Mouse (Mus musculus) c-Kit-positive CD71-positive TER-119-negative erythroid progenitor cells, embryonic 14.5 days (primary cell): ENCODE data around the gene Foxf2.

ENCODE experiments used
- DNase-seq: peaks from one replicate; pipeline ENCODE4 v3.0.0-alpha.2; 2013; ENCODE audit warnings: low read depth

Foxf2 gene

DNA sequence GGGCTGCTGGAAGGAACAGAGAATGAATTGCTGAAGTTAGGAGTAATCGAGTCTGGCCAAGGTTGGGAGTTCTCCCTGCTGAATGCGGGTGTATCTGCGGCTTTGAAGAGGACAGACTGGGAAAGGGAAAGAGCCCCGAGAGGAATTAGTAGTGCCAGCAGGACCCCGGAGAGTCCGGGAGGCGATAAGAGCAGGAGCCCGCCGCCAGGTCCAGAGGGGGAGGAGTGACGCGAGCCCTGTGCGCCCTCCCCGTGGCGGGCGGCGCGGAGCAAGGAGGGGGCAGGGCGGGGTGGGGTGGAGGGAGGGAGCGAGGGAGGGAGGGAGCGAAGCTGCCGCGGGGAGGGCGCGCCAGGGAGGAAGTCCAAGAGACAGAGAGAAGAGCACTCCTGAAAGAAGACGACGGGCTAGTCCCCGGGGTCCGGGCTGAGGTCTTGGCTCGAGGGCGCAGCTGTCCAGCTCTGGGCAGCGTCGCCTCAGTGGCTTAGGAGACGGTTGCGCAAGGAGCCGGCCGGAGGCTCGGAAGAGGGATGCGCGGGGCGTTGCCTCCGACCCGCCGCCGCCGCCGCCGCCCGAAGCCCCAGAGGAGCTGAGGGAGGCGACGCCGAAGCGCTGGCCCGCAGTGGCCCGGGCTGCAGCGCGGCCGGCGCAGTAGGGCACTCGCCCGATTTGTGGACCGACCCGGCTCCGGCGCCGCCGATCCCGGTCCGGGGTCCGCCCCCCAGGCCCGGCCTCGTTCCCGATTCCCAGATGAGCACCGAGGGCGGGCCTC is at the start of gene Foxf2:
Gene Foxf2, plus strand, starts transcription at position 484 of the 769 bp plus-strand sequence.
- DNase-seq, result no peak

DNA sequence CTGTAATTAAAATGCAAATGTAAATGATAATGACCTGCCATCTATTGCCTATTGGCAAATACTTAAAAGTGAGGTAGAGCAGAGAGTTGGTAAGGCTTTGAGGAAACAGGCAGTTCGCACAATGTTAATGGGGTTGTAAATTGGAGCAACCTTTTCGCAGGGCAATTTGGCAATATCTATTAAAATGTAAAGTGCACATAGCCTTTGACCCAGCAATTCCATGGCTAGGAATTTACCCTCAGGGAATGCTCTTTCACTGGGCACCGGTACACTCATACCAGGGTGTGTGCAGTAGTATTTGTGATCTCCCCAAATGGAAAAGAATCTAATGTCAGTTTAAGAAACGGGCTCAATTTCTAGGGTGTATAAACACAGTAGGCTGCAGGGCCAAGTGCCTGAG is 48.9 kb upstream of the Foxf2 start:
- no peak for DNase-seq

DNA sequence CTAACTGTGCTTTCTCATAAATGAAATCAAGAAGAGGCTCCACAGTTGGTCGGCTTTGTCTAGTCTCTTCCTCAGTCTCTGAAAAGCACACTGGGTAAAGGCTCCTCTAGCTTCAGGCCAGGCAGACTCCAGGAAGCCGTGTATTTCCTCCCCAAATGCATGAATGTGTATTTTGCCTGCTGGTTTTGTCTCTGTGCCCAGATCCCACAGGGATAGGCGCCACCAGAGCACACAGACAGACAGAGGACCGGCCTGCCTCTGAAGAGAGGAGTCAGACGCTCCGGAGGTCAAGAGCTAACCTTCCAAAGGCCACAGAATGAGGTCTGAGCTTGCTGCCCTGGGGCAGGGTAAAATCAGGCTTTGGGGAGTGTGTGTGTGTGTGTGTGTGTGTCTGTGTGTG is 48.0 kb upstream of the Foxf2 start:
- DNase-seq, result no peak

DNA sequence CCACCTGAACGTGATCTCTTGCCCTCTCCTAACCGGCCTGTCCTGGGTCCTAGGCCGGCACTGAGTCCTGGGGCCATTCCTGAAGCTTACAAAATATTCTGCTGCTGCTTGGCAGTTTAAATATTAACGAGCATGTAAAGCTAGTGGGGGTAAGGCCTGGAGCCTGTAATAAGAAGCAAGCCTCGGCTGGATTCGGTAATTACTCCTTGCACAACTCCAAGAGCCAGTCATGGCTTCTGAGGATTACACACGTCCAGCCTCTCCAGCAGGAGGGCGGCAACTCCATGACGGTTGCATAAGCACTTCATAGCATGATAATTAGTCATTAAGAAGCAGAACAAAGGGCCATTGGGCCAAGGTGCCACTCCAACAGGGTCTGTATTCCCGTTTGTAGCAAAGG is 47.2 kb upstream of the Foxf2 start:
- no peak for DNase-seq

DNA sequence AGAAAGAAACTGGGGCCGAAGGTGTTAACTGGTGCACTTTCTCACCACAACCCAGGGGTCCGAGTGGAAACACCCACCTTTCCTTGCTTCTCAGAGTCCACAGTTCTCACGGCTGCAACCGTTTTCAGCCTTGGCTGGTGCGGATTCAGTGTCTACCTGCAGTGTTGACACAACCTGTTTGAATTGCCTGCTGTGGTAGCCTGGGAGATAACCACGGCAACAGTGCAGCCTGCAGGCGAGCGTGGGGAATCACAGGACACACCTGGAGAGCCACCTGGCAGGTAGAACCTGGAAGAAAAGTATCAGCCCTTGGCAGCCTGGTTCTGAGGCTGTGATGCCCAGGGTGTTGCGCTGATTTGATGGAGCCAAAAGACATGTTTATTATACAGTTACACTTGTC is 45.8 kb upstream of the Foxf2 start:
- DNase-seq, result no peak

DNA sequence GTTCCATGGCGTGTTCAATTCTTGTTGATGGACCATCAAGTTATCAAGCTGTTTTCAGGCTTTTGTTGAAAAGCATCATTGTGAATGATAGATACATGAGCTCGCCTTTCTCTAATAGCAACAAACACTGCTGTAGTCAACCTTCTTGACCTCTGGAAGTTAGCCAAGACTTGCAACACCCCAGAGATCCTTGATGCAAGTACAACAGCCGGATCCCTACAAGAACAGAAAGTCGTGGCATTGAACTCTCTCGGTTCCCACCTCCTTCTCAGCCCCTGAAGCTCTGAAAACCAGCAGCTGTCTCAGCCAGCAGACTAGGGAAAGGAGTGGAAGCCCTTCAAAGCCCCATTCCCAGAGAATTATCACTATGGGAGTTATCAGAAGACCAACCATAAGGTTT is 38.3 kb upstream of the Foxf2 start:
- DNase-seq, result no peak

DNA sequence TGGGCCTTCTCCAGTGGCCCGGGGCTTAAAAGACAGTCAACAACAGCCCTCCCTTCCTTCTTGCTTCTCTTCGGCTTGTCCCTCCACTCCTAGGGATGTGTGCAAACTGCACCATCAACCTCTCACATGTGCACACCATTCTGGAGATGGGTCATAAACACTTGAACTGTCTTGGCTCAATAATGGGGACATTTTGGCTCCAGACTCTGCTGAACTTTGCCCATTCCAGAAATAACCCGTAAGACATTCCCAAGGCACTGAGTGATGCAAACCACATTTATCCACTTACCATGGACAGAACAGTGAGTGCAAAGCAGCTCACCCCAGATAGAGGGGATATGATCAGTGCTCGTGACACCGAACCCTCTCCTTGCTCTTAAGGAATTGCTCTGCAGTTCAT is 26.0 kb upstream of the Foxf2 start:
- no peak for DNase-seq

DNA sequence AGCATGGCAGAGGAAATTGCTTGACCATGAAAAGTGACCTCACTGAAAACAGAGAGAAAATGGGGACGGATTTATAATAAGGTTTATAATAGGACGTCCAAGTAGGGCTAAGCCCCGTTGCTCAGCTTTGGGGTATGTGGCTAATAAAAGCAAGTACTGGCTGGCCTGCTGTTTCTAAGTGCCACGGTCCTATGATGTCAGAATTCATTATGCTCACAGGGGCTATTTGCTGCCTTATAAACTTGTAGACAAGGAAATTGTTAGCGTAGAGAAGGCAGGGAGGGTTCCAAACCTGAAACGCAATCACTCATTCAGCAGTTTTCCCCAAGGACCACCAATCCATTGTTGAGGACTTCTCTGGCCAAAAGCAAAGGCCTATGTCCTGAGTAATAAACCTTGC is 21.7 kb upstream of the Foxf2 start:
- no peak for DNase-seq

DNA sequence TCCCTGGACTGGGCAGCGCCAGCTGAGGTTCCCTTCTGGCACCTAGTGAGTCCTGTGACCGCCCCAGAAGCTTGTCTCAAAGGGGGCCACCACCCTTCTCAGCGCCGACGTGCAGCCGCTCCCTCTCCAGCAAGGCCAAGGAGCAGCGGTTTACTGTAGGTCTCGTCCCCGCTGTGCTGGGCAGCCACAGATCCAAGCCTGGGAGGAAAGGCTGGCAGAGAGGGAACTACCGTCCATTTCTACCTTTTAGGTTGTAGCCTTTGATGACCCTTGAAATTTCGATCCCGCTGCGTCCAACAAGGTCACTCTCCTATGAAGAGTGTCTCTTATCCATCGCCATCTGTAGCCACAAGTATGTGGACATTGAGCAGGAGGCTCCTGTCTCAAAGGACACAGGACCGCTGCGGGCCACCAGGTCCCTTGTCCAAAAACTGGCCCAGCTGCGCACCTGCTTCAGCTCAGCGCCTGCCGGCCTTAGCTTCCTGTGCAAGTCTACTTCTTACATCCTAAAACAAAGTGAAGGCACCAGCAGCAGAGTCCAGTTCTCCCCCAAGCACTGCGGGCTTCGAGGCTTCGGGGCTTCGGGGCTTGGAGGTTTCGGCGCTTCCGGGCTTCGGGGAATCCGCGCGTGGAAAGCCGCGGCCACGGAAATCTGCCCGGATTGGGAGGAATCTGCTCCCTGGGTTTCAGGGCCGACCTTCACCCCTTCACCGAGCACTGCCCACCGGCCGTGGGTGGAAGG is 10.7 kb upstream of the Foxf2 start:
- DNase-seq, result no peak

DNA sequence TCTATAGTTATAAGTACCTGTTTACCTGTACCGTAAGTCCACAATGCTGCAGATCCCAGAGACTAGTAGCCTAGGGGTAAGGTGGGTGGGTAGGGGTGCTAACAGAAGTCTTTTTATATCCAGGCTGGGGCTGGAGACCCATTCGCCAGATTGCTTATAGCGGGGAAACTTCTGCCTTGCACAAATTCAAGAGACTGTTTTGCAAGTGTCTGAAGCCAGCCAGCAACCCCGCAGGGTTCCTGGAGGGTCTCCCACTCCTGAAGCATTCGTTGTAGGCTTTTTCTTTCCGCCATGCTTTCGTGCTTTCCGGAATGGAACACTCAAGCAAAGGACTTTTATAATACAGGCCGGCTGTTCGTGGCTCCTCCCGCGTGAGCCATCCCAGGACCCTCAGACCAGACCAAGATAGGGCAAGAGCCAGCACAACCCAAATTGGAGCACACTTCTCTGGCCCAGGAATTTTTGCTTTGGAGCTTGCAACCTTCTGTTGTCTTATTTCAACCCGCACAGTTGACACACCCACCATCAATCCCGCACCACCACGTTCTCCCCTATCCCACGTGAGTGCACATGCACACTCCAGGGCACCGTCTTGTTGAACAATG is 10.0 kb upstream of the Foxf2 start:
- no peak for DNase-seq

DNA sequence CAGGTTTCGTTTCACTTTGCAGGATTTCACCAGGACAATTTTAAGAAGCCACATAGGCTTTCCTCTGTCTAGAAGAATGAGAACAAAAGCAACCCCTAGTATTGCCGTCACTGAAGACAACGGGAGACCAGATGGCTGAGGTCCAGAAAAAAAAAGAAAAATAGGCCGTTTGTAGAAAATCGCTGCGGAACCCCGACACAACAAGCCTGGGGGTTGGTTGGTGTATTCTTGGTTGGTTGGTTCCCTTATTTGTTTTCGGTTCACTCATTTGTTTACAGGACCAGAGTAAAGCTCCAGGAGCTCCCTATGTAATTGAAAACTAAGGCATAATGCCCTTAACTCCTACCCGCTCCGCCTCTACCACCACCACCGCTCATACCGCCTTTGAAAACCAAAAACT is 7.6 kb upstream of the Foxf2 start:
- DNase-seq, result no peak

DNA sequence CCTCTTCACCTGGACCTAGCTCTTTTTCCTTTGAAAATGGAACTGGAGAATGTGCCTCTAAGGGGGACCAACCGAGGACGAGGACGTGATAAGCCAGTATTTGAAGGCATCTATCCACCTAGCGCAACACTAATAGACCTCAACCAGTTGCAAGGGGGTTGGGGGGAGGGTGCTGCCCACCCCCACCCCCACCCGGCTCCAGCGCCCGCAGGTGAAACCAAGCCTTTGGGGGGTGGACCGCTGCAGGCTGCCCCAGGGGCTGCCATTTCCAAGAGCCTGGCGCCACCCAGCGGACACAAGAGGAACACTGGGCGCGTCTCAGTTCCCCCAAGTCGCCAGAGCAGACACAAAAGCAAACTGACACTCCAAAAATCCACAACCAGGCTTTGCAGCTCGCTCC is 7.2 kb upstream of the Foxf2 start:
- DNase-seq, result no peak

DNA sequence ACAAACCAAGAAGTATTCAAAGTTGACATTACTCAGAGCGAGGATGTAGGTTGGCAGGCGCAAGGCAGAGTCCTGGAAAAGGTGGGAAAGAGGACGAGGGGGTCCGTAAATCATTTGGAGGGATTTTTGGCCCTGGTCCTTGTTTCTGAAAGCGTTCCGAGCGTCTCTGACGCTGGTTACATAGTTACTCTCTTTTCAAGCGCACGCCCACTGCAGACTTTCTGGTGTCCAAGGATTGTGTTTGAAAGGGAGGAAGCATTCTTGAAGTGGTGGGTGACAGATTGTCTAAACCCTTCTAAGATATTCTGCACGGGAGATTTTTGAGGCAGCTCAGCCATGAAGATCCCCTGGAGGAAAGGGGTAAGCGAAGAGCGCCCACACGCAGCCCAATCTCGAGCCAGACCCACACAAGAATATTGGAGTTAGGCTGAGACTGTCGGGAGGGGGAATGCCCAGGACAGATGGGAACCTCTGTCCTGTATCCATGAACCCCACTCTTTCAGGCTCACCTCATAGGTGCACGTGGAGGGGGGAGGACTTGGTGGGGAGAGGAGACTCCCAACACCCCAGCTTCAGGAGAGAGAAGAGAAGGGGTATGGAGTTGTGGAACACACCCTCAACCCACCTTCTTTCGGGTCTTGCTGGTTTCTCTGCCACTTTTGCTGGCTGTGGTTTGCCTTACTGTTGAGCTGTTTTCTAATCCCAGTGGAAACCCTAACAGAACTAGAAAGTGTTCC is 6.5 kb upstream of the Foxf2 start:
- DNase-seq, result no peak

DNA sequence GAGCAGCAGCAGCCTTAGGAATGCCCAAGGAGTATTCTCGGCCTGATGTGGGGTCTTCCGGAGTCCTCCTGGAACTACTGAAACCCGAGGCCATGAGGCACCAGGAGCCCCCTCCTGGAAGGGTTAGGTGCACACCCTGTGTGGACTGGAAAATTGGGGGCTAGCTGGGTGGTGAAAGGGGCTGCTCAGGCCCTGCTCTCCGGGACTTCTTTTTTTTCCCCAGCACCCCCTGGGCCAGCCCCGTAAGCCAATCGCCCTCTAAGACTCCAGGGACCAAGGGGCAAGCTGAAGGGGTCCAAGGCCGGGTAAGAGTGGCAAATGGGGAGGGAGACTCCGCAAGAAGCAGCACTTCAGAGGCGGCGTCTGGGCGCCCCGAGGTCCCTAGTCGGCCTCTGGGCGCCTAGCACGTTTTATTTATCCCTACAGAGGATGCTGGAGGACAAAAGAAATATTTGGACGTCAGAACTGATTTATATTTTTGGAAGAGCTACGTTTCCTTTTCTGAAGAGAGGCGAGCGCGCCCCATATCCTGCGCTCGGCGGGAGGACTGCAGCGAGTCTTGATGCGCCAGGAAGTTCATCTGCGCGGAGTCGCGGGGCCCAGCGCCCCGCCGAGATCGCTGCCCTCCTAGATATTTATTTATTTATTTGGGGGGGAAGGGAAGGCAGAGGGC is 5.7 kb upstream of the Foxf2 start:
- no peak for DNase-seq

DNA sequence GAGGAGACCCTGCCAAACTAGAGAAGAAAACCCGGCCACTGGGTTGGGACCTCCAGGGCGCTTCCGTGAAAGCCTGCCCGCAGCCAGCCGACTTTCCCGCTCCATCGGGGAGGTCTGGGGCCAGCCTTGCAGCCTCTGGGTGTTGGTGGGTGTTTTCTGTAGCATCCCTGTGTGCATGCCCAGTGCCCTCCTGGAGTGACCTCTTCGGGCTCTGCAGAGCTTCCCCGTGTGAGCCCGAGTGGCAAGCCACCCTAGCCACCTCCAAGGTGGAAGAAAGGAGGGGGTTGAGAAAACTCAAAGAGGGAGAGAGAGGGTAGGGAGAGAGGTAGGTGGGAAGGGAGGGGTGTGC is 5.1 kb upstream of the Foxf2 start:
- no peak for DNase-seq

DNA sequence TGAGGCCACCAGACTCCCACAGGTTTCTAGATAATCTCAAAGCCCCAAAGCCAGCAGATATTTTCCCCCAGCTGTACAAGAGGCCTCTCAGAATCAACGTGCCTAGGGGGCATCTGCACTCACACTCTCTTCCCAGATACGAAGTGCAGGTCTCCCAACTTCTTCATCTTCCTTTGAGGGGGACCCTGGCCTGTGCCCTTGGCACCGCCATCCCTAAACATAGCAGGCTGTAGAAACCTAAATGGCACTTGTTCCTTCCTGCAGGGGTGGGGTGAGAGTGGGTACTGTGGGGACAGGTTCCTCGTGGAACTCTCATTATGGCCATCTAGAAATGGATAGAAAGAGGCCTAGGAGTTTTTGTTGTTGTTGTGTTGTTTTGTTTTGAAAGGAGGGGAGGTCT is 4.7 kb upstream of the Foxf2 start:
- no peak for DNase-seq

DNA sequence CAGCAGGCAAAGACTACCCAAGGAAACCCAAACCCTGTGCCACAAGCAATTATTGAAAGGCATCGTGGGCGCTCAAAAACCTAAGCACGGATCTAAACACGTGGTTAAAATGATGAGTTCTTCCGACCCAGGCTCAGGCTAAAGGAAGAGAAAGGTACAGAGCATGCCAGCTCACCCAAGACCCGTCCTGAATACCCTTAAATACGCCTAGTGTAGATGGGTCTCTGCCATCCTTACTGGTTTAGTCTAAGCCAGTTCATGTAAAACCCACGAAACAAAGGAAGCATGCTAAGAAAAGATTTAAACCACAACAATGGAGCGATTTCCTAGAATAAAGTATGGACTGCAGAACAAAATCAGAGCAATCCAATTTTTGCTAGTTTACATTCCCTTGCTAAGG is 3.9 kb upstream of the Foxf2 start:
- no peak for DNase-seq

DNA sequence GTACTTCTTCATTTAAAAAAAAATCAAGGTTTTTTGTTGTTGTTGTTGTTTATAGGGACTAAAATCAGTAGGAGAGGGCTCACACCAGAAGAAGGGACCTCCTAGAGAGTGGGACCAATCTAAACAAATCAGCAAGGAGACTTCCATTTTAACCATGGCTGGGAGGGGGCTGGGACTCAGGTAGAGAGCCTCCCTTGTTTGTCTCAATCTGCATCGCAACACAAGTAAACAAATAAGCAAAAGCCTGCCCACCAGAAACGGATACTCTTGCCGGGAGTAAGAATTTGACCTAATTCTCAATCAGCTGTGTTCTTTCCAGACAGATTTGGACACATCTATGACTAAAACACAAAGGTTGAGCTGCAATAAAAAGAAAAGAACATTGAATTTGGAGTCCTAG is 3.2 kb upstream of the Foxf2 start:
- DNase-seq, result no peak

DNA sequence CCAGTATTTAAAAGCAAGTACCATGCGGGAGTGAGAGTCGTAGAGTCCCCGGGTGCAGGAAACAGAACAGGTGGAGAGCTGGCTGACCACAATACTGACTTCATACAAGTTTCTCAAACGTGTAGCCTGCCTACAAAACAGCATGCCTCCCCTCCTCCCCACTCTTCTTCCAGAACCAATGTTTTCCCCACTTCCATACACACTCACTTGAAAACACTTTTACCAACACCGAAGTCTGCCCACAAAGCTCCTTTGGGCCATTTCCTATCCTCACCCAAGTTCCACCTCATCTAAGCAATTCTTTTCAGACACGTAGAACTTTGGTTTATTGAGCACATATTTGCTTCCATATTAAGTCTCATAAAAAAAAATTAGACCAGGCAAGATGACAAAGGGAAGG is 2.3 kb upstream of the Foxf2 start:
- DNase-seq, result no peak

DNA sequence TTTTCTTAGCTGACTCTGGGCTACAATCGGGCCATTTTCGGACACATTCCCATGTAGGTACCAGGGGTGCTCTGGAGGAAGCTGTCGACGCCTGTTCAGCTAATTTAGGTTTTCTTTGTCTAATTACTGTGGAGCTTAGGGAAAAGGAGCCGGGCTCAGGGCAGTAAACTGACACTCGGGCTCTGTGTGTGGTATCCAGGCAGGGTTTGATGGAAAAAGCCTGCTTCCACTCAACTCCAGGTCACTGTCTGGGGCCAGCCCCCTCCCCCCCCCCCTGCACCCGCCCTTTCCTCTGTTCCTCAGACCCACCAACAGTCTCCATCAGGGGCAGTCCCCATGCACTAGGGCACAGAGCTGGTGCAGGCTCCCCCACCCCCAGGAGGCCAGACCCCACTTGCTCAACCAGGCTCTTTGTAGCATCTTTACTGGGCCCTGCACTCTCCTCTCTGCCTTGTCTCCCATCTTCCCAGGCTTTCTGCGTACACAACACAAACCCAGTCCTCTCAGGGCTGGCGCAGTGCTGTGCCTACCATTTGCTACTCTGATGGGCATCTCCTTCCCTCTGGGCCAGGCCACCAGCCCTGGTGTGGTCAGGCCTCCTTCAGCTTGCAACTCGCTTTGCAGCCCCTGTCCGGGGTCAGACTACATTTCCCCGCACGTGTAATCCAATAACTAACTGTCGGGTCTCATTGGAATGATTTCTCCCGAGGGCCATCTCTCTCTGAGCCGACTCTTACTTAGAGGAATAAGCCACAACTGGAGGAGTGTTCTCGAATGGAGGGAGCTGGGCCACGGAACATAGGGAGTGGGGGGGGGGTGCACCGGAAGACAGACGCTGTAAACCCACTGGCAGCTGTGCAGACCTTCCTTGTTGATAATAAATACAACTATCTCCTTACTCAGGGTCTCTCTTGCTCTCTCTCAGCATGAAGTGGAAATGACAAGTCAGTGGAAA is 1.4 kb upstream of the Foxf2 start:
- no peak for DNase-seq

DNA sequence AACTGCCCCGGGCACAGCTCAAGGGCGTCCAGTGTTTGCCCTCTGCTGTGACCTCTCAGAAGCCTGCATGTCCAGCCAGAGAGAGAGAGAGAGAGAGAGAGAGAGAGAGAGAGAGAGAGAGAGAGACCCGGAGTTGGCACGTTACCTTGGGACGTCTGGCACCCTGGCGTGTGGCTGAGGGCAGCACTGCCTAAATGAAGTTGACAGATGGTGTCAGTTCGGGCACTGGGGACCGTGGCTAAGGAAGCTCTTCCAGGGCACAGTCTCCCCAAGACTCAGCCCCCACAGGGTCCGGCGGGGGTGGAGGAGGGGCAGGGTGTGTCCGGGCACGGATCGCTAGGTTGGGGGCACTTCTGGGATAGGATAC is 667 bp upstream of the Foxf2 start:
- DNase-seq, result no peak
